ENCODE assay signal across 17 mouse cellular contexts in genomic region chr12:99415538-99415937, GRCm38 (mm10).
"Had no signal": no experiment of that assay in that cellular context is flagged by ENCODE, and none has a peak within 500 bp of the region (broad histone marks: within the 10 kb centered on the region; RNA-seq: fewer than 3 reads in every experiment).

No protein-coding gene starts in this region.

- H3K27ac ChIP-seq: lung, embryonic 15.5 days; macrophage; midbrain, embryonic 13.5 days; midbrain, embryonic 15.5 days; neural tube, embryonic 12.5 days; stomach, embryonic 15.5 days; stomach, postnatal 0 days had no signal

- H3K4me3 ChIP-seq: lung, embryonic 15.5 days; megakaryocyte, embryonic 14.5 days; midbrain, embryonic 13.5 days; midbrain, embryonic 15.5 days; neural tube, embryonic 12.5 days; stomach, embryonic 15.5 days had no signal

- H3K36me3 ChIP-seq: lung, embryonic 15.5 days; midbrain, embryonic 13.5 days; midbrain, embryonic 15.5 days; neural tube, embryonic 12.5 days; stomach, embryonic 15.5 days had no signal

- DNase-seq: lung, adult 2 months; lung, postnatal 14 days; lung, postnatal 36 days; right cerebral cortex, postnatal 14 days; thymus, adult 2 months; thymus, postnatal 25 days; thymus, postnatal 4 days had no signal

- H3K4me2 ChIP-seq: lung, embryonic 15.5 days; midbrain, embryonic 11.5 days; midbrain, embryonic 13.5 days; midbrain, embryonic 15.5 days; neural tube, embryonic 12.5 days; stomach, embryonic 15.5 days had no signal

- ATAC-seq: lung, postnatal 0 days; midbrain, embryonic 13.5 days; midbrain, embryonic 15.5 days had no signal

- H3K4me1 ChIP-seq: midbrain, embryonic 15.5 days; neural tube, embryonic 12.5 days; stomach, embryonic 15.5 days had no signal

- H3K27me3 ChIP-seq: lung, embryonic 15.5 days; megakaryocyte, embryonic 14.5 days; midbrain, embryonic 13.5 days; midbrain, embryonic 15.5 days; neural tube, embryonic 12.5 days; stomach, embryonic 15.5 days had no signal

- H3K9ac ChIP-seq: lung, embryonic 15.5 days; midbrain, embryonic 13.5 days; midbrain, embryonic 15.5 days; neural tube, embryonic 12.5 days; stomach, embryonic 15.5 days had no signal

- H3K9me3 ChIP-seq: lung, embryonic 15.5 days; megakaryocyte, embryonic 14.5 days; midbrain, embryonic 13.5 days; midbrain, embryonic 15.5 days; neural tube, embryonic 12.5 days; stomach, embryonic 15.5 days had no signal
